Mouse (Mus musculus) ES-E14 (cell line): ENCODE data around the gene Tmem120b.

Experiments
- HCFC1 ChIP-seq: IDR thresholded peaks from 2 replicates; pipeline ENCODE4 v1.6.1; 2012; ENCODE audit warnings: low read length, inconsistent platforms, borderline replicate concordance; ENCODE audit not compliant: insufficient read depth
- MAFK ChIP-seq: IDR thresholded peaks from 2 replicates; pipeline ENCODE4 v1.6.1; 2014; ENCODE audit warnings: mild to moderate bottlenecking, low read depth, low read length, inconsistent platforms; ENCODE audit not compliant: insufficient read depth

- TF ChIP-seq HCFC1 (no peak), MAFK (no peak)
Measured at GRCm38 (mm10) chr5:123162942-123163341, 94.7 kb downstream of the Tmem120b start.
